14 mouse cellular contexts compared by ENCODE assay signal in the genomic region with DNA sequence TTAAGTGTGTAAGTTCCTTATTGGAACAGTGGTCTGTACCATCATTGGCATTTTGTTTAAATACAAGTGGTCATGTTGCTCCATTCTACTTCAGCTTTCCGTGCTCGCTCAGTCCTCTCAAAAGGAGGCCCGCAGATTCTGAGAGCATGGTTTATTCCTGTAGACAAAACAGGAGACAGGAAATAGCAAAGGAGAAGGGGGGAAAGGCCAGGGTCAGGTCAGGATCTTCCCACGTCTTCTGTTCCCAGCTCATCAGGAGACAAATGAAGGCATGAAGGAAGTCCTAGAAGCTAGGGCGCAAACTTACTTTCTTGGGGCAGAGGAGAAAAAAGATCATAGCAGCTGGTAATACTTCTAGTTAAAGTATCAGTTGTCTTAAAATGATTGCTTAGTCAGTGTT. TPM values are rescaled to one million over a fixed set of nuclear protein-coding genes. Genes with fewer than 3 reads are reported as not detected.
A peak's percentile ranks its signal among the peaks of the same experiment; 100 is the strongest.
DNase-seq lines count a peak whose midpoint lies in the region; ATAC-seq and TF ChIP-seq lines count a peak whose summit lies in the region.
"Had no signal": no experiment of that assay in that cellular context is flagged by ENCODE, and none has a peak within 500 bp of the region (broad histone marks: within the 10 kb centered on the region; RNA-seq: fewer than 3 reads in every experiment).

No protein-coding gene starts in this region.

- TF ChIP-seq CTCF in liver, postnatal 0 days (IDR thresholded peaks at IDR 0.05; ENCODE audit: low read depth), result no peak
- no peak for TF ChIP-seq CTCF in thymus, adult 2 months (IDR thresholded peaks at IDR 0.05; ENCODE audit: borderline replicate concordance, control insufficient read depth, extremely low read depth, insufficient read depth, low read length, poor library complexity)

- peak; percentile 32 for DNase-seq in adrenal gland, adult 8-10 months
- DNase-seq in adrenal gland, postnatal 14 days, result no peak
- DNase-seq in liver, postnatal 0 days, result no peak
- DNase-seq in liver, result no peak
- no peak for DNase-seq in thymus, adult 2 months
- no peak for DNase-seq in ovary, postnatal 36 days (ENCODE audit: low spot score)
- DNase-seq: cerebellum, adult 9-10 months; right cerebral cortex, postnatal 4 days had no signal

- 62% methylated on average over 5 of the region's 5 CpGs for WGBS in liver, postnatal 0 days (ENCODE audit: insufficient replicate concordance)
- WGBS in kidney, embryonic 15.5 days, result 28% methylated on average over 5 of the region's 5 CpGs
- 95% methylated on average over 5 of the region's 5 CpGs for WGBS in thymus, adult 2 months

- no peaks in the 10 kb centered on the region for H3K27me3 ChIP-seq in liver, postnatal 0 days (ENCODE audit: insufficient read depth, low read length)
- no peaks in the 10 kb centered on the region for H3K27me3 ChIP-seq in kidney, embryonic 15.5 days
- H3K27me3 ChIP-seq in thymus, adult 2 months (ENCODE audit: control insufficient read depth, insufficient read depth, low read length), result no peaks in the 10 kb centered on the region
- H3K27me3 ChIP-seq: forebrain, embryonic 15.5 days; liver, embryonic 15.5 days had no signal

- peaks cover 10% of the 10 kb centered on the region for H3K4me1 ChIP-seq in liver, postnatal 0 days (ENCODE audit: insufficient read depth)
- peaks cover 21% of the 10 kb centered on the region for H3K4me1 ChIP-seq in kidney, embryonic 15.5 days
- peaks cover 4% of the 10 kb centered on the region for H3K4me1 ChIP-seq in thymus, adult 2 months (replicated peaks; ENCODE audit: control insufficient read depth, insufficient read depth, low read length)
- H3K4me1 ChIP-seq: forebrain, embryonic 15.5 days had no signal

- no peak overlapping the region for H3K9ac ChIP-seq in liver, postnatal 0 days (replicated peaks)
- H3K9ac ChIP-seq in kidney, embryonic 15.5 days, result no peak overlapping the region
- H3K9ac ChIP-seq: forebrain, embryonic 15.5 days; liver, embryonic 15.5 days had no signal

- H3K27ac ChIP-seq in liver, postnatal 0 days (ENCODE audit: low read depth), result 0 out of 2 replicates have a peak overlapping the region, but pooled peaks have one; percentile 18
- peak overlapping the region; percentile 58 for H3K27ac ChIP-seq in kidney, embryonic 15.5 days
- H3K27ac ChIP-seq in thymus, adult 2 months (ENCODE audit: control insufficient read depth, insufficient read depth, low read length), result no peak overlapping the region
- H3K27ac ChIP-seq: forebrain, embryonic 15.5 days; liver, embryonic 15.5 days had no signal

- no peak overlapping the region for H3K4me3 ChIP-seq in liver, postnatal 0 days (ENCODE audit: low read depth, low read length)
- H3K4me3 ChIP-seq in kidney, embryonic 15.5 days (replicated peaks), result no peak overlapping the region
- no peak overlapping the region for H3K4me3 ChIP-seq in thymus, adult 2 months (ENCODE audit: control insufficient read depth, insufficient read depth, low read length)
- H3K4me3 ChIP-seq: forebrain, embryonic 15.5 days; liver, embryonic 15.5 days had no signal

- H3K4me2 ChIP-seq in liver, postnatal 0 days (ENCODE audit: low read depth, low read length), result no peak overlapping the region
- H3K4me2 ChIP-seq in kidney, embryonic 15.5 days, result no peak overlapping the region
- H3K4me2 ChIP-seq: forebrain, embryonic 15.5 days had no signal

- ATAC-seq in liver, postnatal 0 days, result no peak
- ATAC-seq in kidney, embryonic 15.5 days (replicated peaks; ENCODE audit: low FRiP score), result no peak
- peak; percentile 33 for ATAC-seq in megakaryocyte, adult 5-6 weeks (ENCODE audit: poor library complexity, severe bottlenecking)
- ATAC-seq: forebrain, embryonic 15.5 days; inflammation-experienced regulatory T-cells, adult 6 months had no signal

- no peak for TF ChIP-seq EP300 in liver, postnatal 0 days (IDR thresholded peaks at IDR 0.05; ENCODE audit: low read depth)

- H3K36me3 ChIP-seq in liver, postnatal 0 days (replicated peaks; ENCODE audit: insufficient read depth, low read length), result no peaks in the 10 kb centered on the region
- no peaks in the 10 kb centered on the region for H3K36me3 ChIP-seq in kidney, embryonic 15.5 days
- no peaks in the 10 kb centered on the region for H3K36me3 ChIP-seq in thymus, adult 2 months (ENCODE audit: control insufficient read depth, insufficient read depth, low read length)
- H3K36me3 ChIP-seq: forebrain, embryonic 15.5 days; G1E; liver, embryonic 15.5 days had no signal

- H3K9me3 ChIP-seq in liver, postnatal 0 days (ENCODE audit: low read length), result no peaks in the 10 kb centered on the region
- H3K9me3 ChIP-seq in kidney, embryonic 15.5 days (replicated peaks), result no peaks in the 10 kb centered on the region
- H3K9me3 ChIP-seq: forebrain, embryonic 15.5 days; G1E; liver, embryonic 15.5 days had no signal

- TF ChIP-seq POLR2A in thymus, adult 2 months (IDR thresholded peaks at IDR 0.05; ENCODE audit: control insufficient read depth, extremely low read depth, insufficient read depth, low read length, poor library complexity), result no peak

RNA-seq across cellular contexts. Expression of gene Tbc1d1, which starts 56.1 kb away (rescaled TPM):
- total RNA-seq in adrenal gland, adult 8-10 months (2022), result 10 to 100 TPM; 10.2 to 17.7 (median 14.7) TPM
- 14.7 and 17.5 TPM in 2 replicates for total RNA-seq in adrenal gland, postnatal 14 days (2021)
- polyA plus RNA-seq in liver, postnatal 0 days (2015; fragmentation: Nextera tagmentation; extraction: Ambion mirVana), result 3.6 and 5.0 TPM in 2 replicates
- polyA plus RNA-seq in kidney, embryonic 15.5 days (2015; fragmentation: Nextera tagmentation; extraction: Ambion mirVana), result 32.0 and 36.3 TPM in 2 replicates
- total RNA-seq in megakaryocyte, adult 5-6 weeks (2015), result 37.1 and 37.3 TPM in 2 replicates
- total RNA-seq in megakaryocyte, adult 5-6 weeks (2017), result 54.6 and 55.6 TPM in 2 replicates
- polyA plus RNA-seq in thymus, adult 2 months (2012; rRNA removed), result 17.0 and 18.4 TPM in 2 replicates
